Mouse (Mus musculus) forebrain, embryonic 10.5 days (tissue): ENCODE measurements at regions not wholly inside any gene's neighbourhood (a gene's known extent, or its start where the extent isn't known, plus 50 kb on each side); places are given as distances from the start of the nearest gene placed in this dataset.

ENCODE experiments used
- DNase-seq: peaks from one replicate; pipeline ENCODE4 v3.0.0-alpha.2; 2017; ENCODE audit warnings: low spot score; ENCODE audit errors: extremely low spot score
- H3K27ac ChIP-seq: fragments of 300-500 bp; sonication (generic); 2 replicates; pipeline ENCODE4 v1.5.1; 2016; ENCODE audit warnings: mild to moderate bottlenecking
- H3K27me3 ChIP-seq: fragments of 300-500 bp; sonication (generic); 2 replicates; pipeline ENCODE4 v1.6.1; 2016; ENCODE audit warnings: mild to moderate bottlenecking; ENCODE audit not compliant: poor library complexity, severe bottlenecking
- H3K36me3 ChIP-seq: fragments of 300-500 bp; sonication (generic); replicated peaks from 2 replicates; pipeline ENCODE4 v1.6.1; 2016; ENCODE audit warnings: mild to moderate bottlenecking, moderate library complexity
- H3K4me1 ChIP-seq: fragments of 300-500 bp; sonication (generic); 2 replicates; pipeline ENCODE4 v1.6.1; 2016
- H3K4me3 ChIP-seq: fragments of 300-500 bp; sonication (generic); 2 replicates; pipeline ENCODE4 v1.5.1; 2016; ENCODE audit warnings: mild to moderate bottlenecking, moderate library complexity
- H3K9me3 ChIP-seq: fragments of 300-500 bp; sonication (generic); 2 replicates; pipeline ENCODE4 v1.6.1; 2016; ENCODE audit warnings: mild to moderate bottlenecking, moderate library complexity
- WGBS: fragments of 180-500 bp; shearing (Covaris S2); methylation state at CpG from one replicate; pipeline ENCODE4 v1.1.7; 2016; 5-methylcytosine and 5-hydroxymethylcytosine counted together

- Histone ChIP-seq H3K9me3 (no peaks in the 10 kb centered on the region), H3K4me1 (peaks cover 24% of the 10 kb centered on the region), H3K36me3 (no peaks in the 10 kb centered on the region), H3K4me3 (no peak overlapping the region), H3K27me3 (no peaks in the 10 kb centered on the region), H3K27ac (no peak overlapping the region)
- no peak for DNase-seq
- WGBS = 84% methylated on average over 6 of the region's 6 CpGs
Observed at GRCm38 (mm10) chr8:8931746-8932145, 241.4 kb upstream of the Arglu1 start.

GRCm38 (mm10) chr8:8928074-8928862, 237.9 kb upstream of the Arglu1 start:
- Histone ChIP-seq H3K27ac (no peak overlapping the region), H3K4me1 (peaks cover 21% of the 10 kb centered on the region), H3K27me3 (no peaks in the 10 kb centered on the region), H3K9me3 (no peaks in the 10 kb centered on the region), H3K36me3 (no peaks in the 10 kb centered on the region), H3K4me3 (no peak overlapping the region)
- DNase-seq = no peak
- WGBS = 89% methylated on average over 18 of the region's 18 CpGs

GRCm38 (mm10) chr8:8921446-8921845, 231.1 kb upstream of the Arglu1 start:
- Histone ChIP-seq H3K27me3 (no peaks in the 10 kb centered on the region), H3K4me3 (no peak overlapping the region), H3K36me3 (no peaks in the 10 kb centered on the region), H3K9me3 (no peaks in the 10 kb centered on the region), H3K4me1 (peaks cover 37% of the 10 kb centered on the region), H3K27ac (peak overlapping the region; percentile 13; the same call in 1 of the 2 replicates)
- no peak for DNase-seq
- WGBS = 44% methylated on average over 2 of the region's 2 CpGs

GRCm38 (mm10) chr8:8919582-8920503, 229.5 kb upstream of the Arglu1 start:
- H3K9me3 ChIP-seq = peaks cover 8% of the 10 kb centered on the region
- DNase-seq = peak; percentile 30
- peaks cover 37% of the 10 kb centered on the region for H3K4me1 ChIP-seq
- peak overlapping the region; percentile 16; the same call in 1 of the 2 replicates for H3K4me3 ChIP-seq
- H3K27me3 ChIP-seq = no peaks in the 10 kb centered on the region
- H3K36me3 ChIP-seq = no peaks in the 10 kb centered on the region
- H3K27ac ChIP-seq = peak overlapping the region; percentile 78
- 21% methylated on average over 11 of the region's 11 CpGs for WGBS

- peak overlapping the region; percentile 78 for H3K27ac ChIP-seq
- WGBS = 64% methylated on average over 9 of the region's 9 CpGs
- DNase-seq = no peak
Observed at GRCm38 (mm10) chr8:8919040-8919439, 228.7 kb upstream of the Arglu1 start.

GRCm38 (mm10) chr8:8907478-8908165, 217.3 kb upstream of the Arglu1 start:
- H3K4me1 ChIP-seq = peaks cover 20% of the 10 kb centered on the region
- H3K36me3 ChIP-seq = no peaks in the 10 kb centered on the region
- H3K27ac ChIP-seq = no peak overlapping the region
- no peak overlapping the region for H3K4me3 ChIP-seq
- DNase-seq = no peak
- peaks cover 31% of the 10 kb centered on the region for H3K27me3 ChIP-seq
- H3K9me3 ChIP-seq = no peaks in the 10 kb centered on the region
- WGBS = 63% methylated on average over 7 of the region's 7 CpGs

More at GRCm38 (mm10) chr8:8919040-8919439, 228.7 kb upstream of the Arglu1 start:
- Histone ChIP-seq H3K36me3 (no peaks in the 10 kb centered on the region), H3K27me3 (no peaks in the 10 kb centered on the region), H3K4me3 (no peak overlapping the region), H3K4me1 (peaks cover 37% of the 10 kb centered on the region), H3K9me3 (peaks cover 16% of the 10 kb centered on the region)

GRCm38 (mm10) chr8:8892996-8893395, 202.7 kb upstream of the Arglu1 start:
- Histone ChIP-seq H3K27ac (no peak overlapping the region), H3K27me3 (peaks cover 20% of the 10 kb centered on the region), H3K9me3 (no peaks in the 10 kb centered on the region), H3K4me1 (peaks cover 9% of the 10 kb centered on the region), H3K4me3 (no peak overlapping the region), H3K36me3 (no peaks in the 10 kb centered on the region)
- 20% methylated on average over 3 of the region's 3 CpGs for WGBS
- no peak for DNase-seq

- Histone ChIP-seq H3K4me1 (peaks cover 17% of the 10 kb centered on the region), H3K9me3 (no peaks in the 10 kb centered on the region), H3K4me3 (no peak overlapping the region), H3K27ac (no peak overlapping the region), H3K27me3 (peaks cover 73% of the 10 kb centered on the region), H3K36me3 (no peaks in the 10 kb centered on the region)
- 40% methylated on average over 5 of the region's 5 CpGs for WGBS
- DNase-seq = no peak
Observed at GRCm38 (mm10) chr8:8877286-8877685, 187.0 kb upstream of the Arglu1 start.

GRCm38 (mm10) chr8:8876879-8877278, 186.6 kb upstream of the Arglu1 start:
- 0 out of 2 replicates have a peak overlapping the region, but pooled peaks have one; percentile 21 for H3K27ac ChIP-seq
- H3K9me3 ChIP-seq = no peaks in the 10 kb centered on the region
- 30% methylated on average over 9 of the region's 9 CpGs for WGBS
- no peaks in the 10 kb centered on the region for H3K36me3 ChIP-seq
- H3K4me1 ChIP-seq = peaks cover 21% of the 10 kb centered on the region
- H3K27me3 ChIP-seq = peaks cover 77% of the 10 kb centered on the region
- no peak overlapping the region for H3K4me3 ChIP-seq
- no peak for DNase-seq

- Histone ChIP-seq H3K27ac (0 out of 2 replicates have a peak overlapping the region, but pooled peaks have one; percentile 21), H3K36me3 (no peaks in the 10 kb centered on the region), H3K27me3 (peaks cover 81% of the 10 kb centered on the region), H3K9me3 (no peaks in the 10 kb centered on the region), H3K4me1 (peaks cover 25% of the 10 kb centered on the region), H3K4me3 (no peak overlapping the region)
- 84% methylated on average over 6 of the region's 6 CpGs for WGBS
- no peak for DNase-seq
Observed at GRCm38 (mm10) chr8:8876469-8876868, 186.1 kb upstream of the Arglu1 start.

GRCm38 (mm10) chr8:8871938-8872337, 181.6 kb upstream of the Arglu1 start:
- H3K27ac ChIP-seq = no peak overlapping the region
- no peaks in the 10 kb centered on the region for H3K9me3 ChIP-seq
- H3K36me3 ChIP-seq = no peaks in the 10 kb centered on the region
- no peak for DNase-seq
- no peak overlapping the region for H3K4me3 ChIP-seq
- peaks cover 98% of the 10 kb centered on the region for H3K27me3 ChIP-seq
- peaks cover 53% of the 10 kb centered on the region for H3K4me1 ChIP-seq
- 39% methylated on average over 3 of the region's 3 CpGs for WGBS

- H3K36me3 ChIP-seq = no peaks in the 10 kb centered on the region
- H3K4me1 ChIP-seq = peaks cover 46% of the 10 kb centered on the region
- peaks cover 98% of the 10 kb centered on the region for H3K27me3 ChIP-seq
- no peak overlapping the region for H3K4me3 ChIP-seq
- 49% methylated on average over 8 of the region's 8 CpGs for WGBS
- no peak overlapping the region for H3K27ac ChIP-seq
- H3K9me3 ChIP-seq = no peaks in the 10 kb centered on the region
- DNase-seq = no peak
Observed at GRCm38 (mm10) chr8:8871039-8871438, 180.7 kb upstream of the Arglu1 start.
